Mouse (Mus musculus) kidney, adult 2 months (tissue): Measurements from ENCODE around the gene Dhx37.
"Not testable (repeated sequence)": the region's sequence is repeated elsewhere in the genome, so short reads cannot be mapped to it uniquely, and the experiment has no call there.

Experiments used
- CTCF ChIP-seq: fragments of 200-500 bp; conservative IDR thresholded peaks from 2 replicates; pipeline ENCODE4 v1.5.1; 2011; ENCODE audit warnings: low read depth, mild to moderate bottlenecking, control low read depth, low read length, moderate library complexity, mixed read lengths; ENCODE audit not compliant: insufficient read depth, insufficient read length
- POLR2A ChIP-seq: fragments of 200-500 bp; IDR thresholded peaks from one replicate; pipeline ENCODE4 v1.6.1; 2011; ENCODE audit warnings: low read depth, low read length, control low read depth

GRCm38 (mm10) chr5:125432324-125432723 lies 1.6 kb downstream of the Dhx37 start:
- not testable (repeated sequence) for TF ChIP-seq CTCF, POLR2A
